Mouse (Mus musculus) liver, embryonic 13.5 days (tissue): ENCODE results near the gene Pdlim1. TPM values are rescaled to one million over a fixed set of nuclear protein-coding genes. Genes with fewer than 3 reads are reported as not detected.

ENCODE experiments used
- ATAC-seq: fragments of 200-750 bp; cut with Nextera tagmentation; 2 replicates; pipeline ENCODE4 v1.8.0; 2017; ENCODE audit warnings: low read depth, mild to moderate bottlenecking, moderate number of reproducible peaks, moderate library complexity
- DNase-seq: peaks from one replicate; pipeline ENCODE4 v3.0.0; 2022
- H3K27ac ChIP-seq: fragments of 300-500 bp; sonication (generic); 2 replicates; pipeline ENCODE4 v1.5.1; 2015; ENCODE audit warnings: moderate library complexity, mild to moderate bottlenecking, inconsistent platforms
- H3K27me3 ChIP-seq: fragments of 300-500 bp; sonication (generic); 2 replicates; pipeline ENCODE4 v1.6.1; 2015; ENCODE audit warnings: mild to moderate bottlenecking, inconsistent platforms
- H3K36me3 ChIP-seq: fragments of 300-500 bp; sonication (generic); 2 replicates; pipeline ENCODE4 v1.6.1; 2015; ENCODE audit warnings: mild to moderate bottlenecking, inconsistent platforms
- H3K4me1 ChIP-seq: fragments of 300-500 bp; sonication (generic); replicated peaks from 2 replicates; pipeline ENCODE4 v1.6.1; 2015; ENCODE audit warnings: inconsistent platforms
- H3K4me2 ChIP-seq: fragments of 300-500 bp; sonication (generic); 2 replicates; pipeline ENCODE4 v1.6.1; 2015; ENCODE audit warnings: inconsistent platforms, mild to moderate bottlenecking, moderate library complexity
- H3K4me3 ChIP-seq: fragments of 300-500 bp; sonication (generic); replicated peaks from 2 replicates; pipeline ENCODE4 v1.5.1; 2015; ENCODE audit warnings: mild to moderate bottlenecking, inconsistent platforms
- H3K9ac ChIP-seq: fragments of 300-500 bp; sonication (generic); 2 replicates; pipeline ENCODE4 v1.6.1; 2015; ENCODE audit warnings: mild to moderate bottlenecking, inconsistent platforms
- H3K9me3 ChIP-seq: fragments of 300-500 bp; sonication (generic); replicated peaks from 2 replicates; pipeline ENCODE4 v1.6.1; 2016; ENCODE audit warnings: inconsistent platforms
- WGBS: fragments of 180-500 bp; shearing (Covaris S2); methylation state at CpG from one replicate; pipeline ENCODE4 v1.1.7; 2015; ENCODE audit not compliant: insufficient replicate concordance; 5-methylcytosine and 5-hydroxymethylcytosine counted together
- polyA plus RNA-seq: library from polyadenylated mRNA; unstranded; fragments of >200 nt; fragmentation: Nextera tagmentation; extraction: Ambion mirVana; gene quantifications from 2 replicates; pipeline ENCODE4 v1.2.1, GENCODE M21; 2015

Pdlim1 gene
- polyA plus RNA-seq, result 75.4 and 89.0 TPM in 2 replicates

- H3K4me1 ChIP-seq, result peaks cover 56% of the 10 kb centered on the region
- peak; percentile 90 for ATAC-seq
- peaks cover 27% of the 10 kb centered on the region for H3K27me3 ChIP-seq
- H3K9ac ChIP-seq, result peak within 1 kb of the TSS; percentile 79
- H3K4me3 ChIP-seq, result peak within 1 kb of the TSS; percentile 74
- H3K36me3 ChIP-seq, result no peaks in the 10 kb centered on the region
- peak; percentile 67 for DNase-seq
- WGBS, result under 1% methylated on average over 54 of the region's 54 CpGs
- peak within 1 kb of the TSS; percentile 97 for H3K4me2 ChIP-seq
- H3K27ac ChIP-seq, result peak within 1 kb of the TSS; percentile 64; the same call in 1 of the 2 replicates
- H3K9me3 ChIP-seq, result no peaks in the 10 kb centered on the region
Measured at GRCm38 (mm10) chr19:40271308-40271892, at the start of gene Pdlim1. Gene Pdlim1, minus strand, starts transcription at chr19:40271842.

GRCm38 (mm10) chr19:40319199-40319598 lies 47.6 kb upstream of the Pdlim1 start:
- H3K9ac ChIP-seq, result no peak overlapping the region
- no peaks in the 10 kb centered on the region for H3K9me3 ChIP-seq
- H3K36me3 ChIP-seq, result peaks cover 27% of the 10 kb centered on the region; the same call in 1 of the 2 replicates
- H3K27ac ChIP-seq, result no peak overlapping the region
- 69% methylated on average over 3 of the region's 3 CpGs for WGBS
- H3K4me3 ChIP-seq, result no peak overlapping the region
- ATAC-seq (no peak), DNase-seq (no peak)
- H3K4me2 ChIP-seq, result no peak overlapping the region
- H3K27me3 ChIP-seq, result no peaks in the 10 kb centered on the region
- H3K4me1 ChIP-seq, result peaks cover 12% of the 10 kb centered on the region

GRCm38 (mm10) chr19:40318511-40318910 lies 46.9 kb upstream of the Pdlim1 start:
- ATAC-seq (no peak), DNase-seq (no peak)
- Histone ChIP-seq H3K4me1 (peaks cover 12% of the 10 kb centered on the region), H3K9ac (no peak overlapping the region), H3K36me3 (peaks cover 32% of the 10 kb centered on the region; the same call in 1 of the 2 replicates), H3K4me2 (no peak overlapping the region), H3K27me3 (no peaks in the 10 kb centered on the region), H3K4me3 (no peak overlapping the region), H3K27ac (no peak overlapping the region), H3K9me3 (no peaks in the 10 kb centered on the region)
- 64% methylated on average over 6 of the region's 6 CpGs for WGBS

GRCm38 (mm10) chr19:40317001-40317400 lies 45.4 kb upstream of the Pdlim1 start:
- DNase-seq (no peak), ATAC-seq (no peak)
- Histone ChIP-seq H3K9me3 (no peaks in the 10 kb centered on the region), H3K4me1 (peaks cover 12% of the 10 kb centered on the region), H3K27ac (no peak overlapping the region), H3K36me3 (peaks cover 30% of the 10 kb centered on the region; the same call in 1 of the 2 replicates), H3K4me2 (no peak overlapping the region), H3K27me3 (no peaks in the 10 kb centered on the region), H3K4me3 (no peak overlapping the region), H3K9ac (no peak overlapping the region)
- WGBS, result 65% methylated on average over 4 of the region's 4 CpGs

GRCm38 (mm10) chr19:40314252-40314651 lies 42.6 kb upstream of the Pdlim1 start:
- Histone ChIP-seq H3K27ac (no peak overlapping the region), H3K27me3 (no peaks in the 10 kb centered on the region), H3K4me2 (no peak overlapping the region), H3K4me3 (no peak overlapping the region), H3K9me3 (no peaks in the 10 kb centered on the region), H3K36me3 (peaks cover 39% of the 10 kb centered on the region), H3K9ac (no peak overlapping the region), H3K4me1 (peaks cover 12% of the 10 kb centered on the region)
- WGBS, result 87% methylated on average over 11 of the region's 11 CpGs
- no peak for ATAC-seq
- no peak for DNase-seq

- H3K9ac ChIP-seq, result no peak overlapping the region
- no peak for ATAC-seq
- 85% methylated on average over 8 of the region's 8 CpGs for WGBS
- no peaks in the 10 kb centered on the region for H3K9me3 ChIP-seq
- H3K4me3 ChIP-seq, result no peak overlapping the region
- peaks cover 12% of the 10 kb centered on the region for H3K4me1 ChIP-seq
- H3K27ac ChIP-seq, result no peak overlapping the region
- peaks cover 39% of the 10 kb centered on the region for H3K36me3 ChIP-seq
- DNase-seq, result no peak
- no peak overlapping the region for H3K4me2 ChIP-seq
- H3K27me3 ChIP-seq, result no peaks in the 10 kb centered on the region
Measured at GRCm38 (mm10) chr19:40311631-40312030, 40.0 kb upstream of the Pdlim1 start.

GRCm38 (mm10) chr19:40310410-40311130 lies 38.9 kb upstream of the Pdlim1 start:
- DNase-seq (no peak), ATAC-seq (no peak)
- Histone ChIP-seq H3K9me3 (no peaks in the 10 kb centered on the region), H3K27ac (no peak overlapping the region), H3K4me1 (peaks cover 13% of the 10 kb centered on the region), H3K9ac (no peak overlapping the region), H3K36me3 (peaks cover 35% of the 10 kb centered on the region), H3K27me3 (no peaks in the 10 kb centered on the region), H3K4me2 (no peak overlapping the region), H3K4me3 (no peak overlapping the region)
- whole genome bisulfite sequencing, result 73% methylated on average over 15 of the region's 15 CpGs

- Histone ChIP-seq H3K4me2 (no peak overlapping the region), H3K4me3 (no peak overlapping the region), H3K9ac (no peak overlapping the region), H3K36me3 (peaks cover 35% of the 10 kb centered on the region), H3K27ac (no peak overlapping the region), H3K4me1 (peaks cover 13% of the 10 kb centered on the region), H3K27me3 (no peaks in the 10 kb centered on the region), H3K9me3 (no peaks in the 10 kb centered on the region)
- DNase-seq (no peak), ATAC-seq (no peak)
- WGBS, result 82% methylated on average over 12 of the region's 12 CpGs
Measured at GRCm38 (mm10) chr19:40309911-40310310, 38.3 kb upstream of the Pdlim1 start.

- peaks cover 21% of the 10 kb centered on the region for H3K4me1 ChIP-seq
- H3K9ac ChIP-seq, result no peak overlapping the region
- ATAC-seq (no peak), DNase-seq (no peak)
- no peaks in the 10 kb centered on the region for H3K27me3 ChIP-seq
- H3K4me2 ChIP-seq, result no peak overlapping the region
- 69% methylated on average over 7 of the region's 7 CpGs for WGBS
- H3K9me3 ChIP-seq, result no peaks in the 10 kb centered on the region
- H3K27ac ChIP-seq, result no peak overlapping the region
- peaks cover 23% of the 10 kb centered on the region for H3K36me3 ChIP-seq
- no peak overlapping the region for H3K4me3 ChIP-seq
Measured at GRCm38 (mm10) chr19:40307550-40307949, 35.9 kb upstream of the Pdlim1 start.

GRCm38 (mm10) chr19:40306631-40307030 lies 35.0 kb upstream of the Pdlim1 start:
- no peak for ATAC-seq
- H3K9ac ChIP-seq, result no peak overlapping the region
- WGBS, result 73% methylated on average over 2 of the region's 2 CpGs
- no peak overlapping the region for H3K4me3 ChIP-seq
- no peak overlapping the region for H3K4me2 ChIP-seq
- H3K4me1 ChIP-seq, result peaks cover 24% of the 10 kb centered on the region
- no peak for DNase-seq
- no peaks in the 10 kb centered on the region for H3K9me3 ChIP-seq
- H3K27ac ChIP-seq, result no peak overlapping the region
- peaks cover 21% of the 10 kb centered on the region for H3K36me3 ChIP-seq
- H3K27me3 ChIP-seq, result no peaks in the 10 kb centered on the region

GRCm38 (mm10) chr19:40305456-40305855 lies 33.8 kb upstream of the Pdlim1 start:
- Histone ChIP-seq H3K4me3 (no peak overlapping the region), H3K27ac (no peak overlapping the region), H3K9ac (no peak overlapping the region), H3K36me3 (peaks cover 10% of the 10 kb centered on the region), H3K4me2 (no peak overlapping the region), H3K4me1 (peaks cover 24% of the 10 kb centered on the region), H3K9me3 (no peaks in the 10 kb centered on the region), H3K27me3 (no peaks in the 10 kb centered on the region)
- ATAC-seq (no peak), DNase-seq (no peak)
- WGBS, result 69% methylated on average over 7 of the region's 7 CpGs
